Mouse (Mus musculus): ENCODE data around the gene Arrdc4.

Arrdc4 gene

GRCm38 (mm10) chr7:68748761-68749635 lies at the start of gene Arrdc4:
Arrdc4 (minus strand) TSS chr7:68749241.
- DNase-seq: peak; percentile 97 to 99

GRCm38 (mm10) chr7:68795578-68795977 lies 46.5 kb upstream of the Arrdc4 start:
- no peak for DNase-seq

GRCm38 (mm10) chr7:68788711-68789110 lies 39.7 kb upstream of the Arrdc4 start:
- peak; percentile 50 to 59 for DNase-seq

- DNase-seq: no peak
These were observed 22.7 kb upstream of the Arrdc4 start for GRCm38 (mm10) chr7:68771757-68772094.

GRCm38 (mm10) chr7:68770894-68771756 lies 22.1 kb upstream of the Arrdc4 start:
- no peak for DNase-seq

GRCm38 (mm10) chr7:68765926-68766325 lies 16.9 kb upstream of the Arrdc4 start:
- DNase-seq: no peak

GRCm38 (mm10) chr7:68759148-68759724 lies 10.2 kb upstream of the Arrdc4 start:
- DNase-seq: no peak

- DNase-seq: no peak
These were observed 7.7 kb upstream of the Arrdc4 start for GRCm38 (mm10) chr7:68756656-68757204.

- no peak for DNase-seq
These were observed 878 bp upstream of the Arrdc4 start for GRCm38 (mm10) chr7:68749919-68750318.

GRCm38 (mm10) chr7:68748361-68748760 lies 680 bp downstream of the Arrdc4 start:
- peak; percentile 68 to 79 for DNase-seq

GRCm38 (mm10) chr7:68744616-68745015 lies 4.4 kb downstream of the Arrdc4 start:
- DNase-seq: no peak

GRCm38 (mm10) chr7:68744206-68744605 lies 4.8 kb downstream of the Arrdc4 start:
- DNase-seq: no peak

- no peak for DNase-seq
These were observed 8.3 kb downstream of the Arrdc4 start for GRCm38 (mm10) chr7:68740763-68741162.

- DNase-seq: no peak
These were observed 10.2 kb downstream of the Arrdc4 start for GRCm38 (mm10) chr7:68738676-68739399.

- no peak for DNase-seq
These were observed 22.7 kb downstream of the Arrdc4 start for GRCm38 (mm10) chr7:68726380-68726779.

GRCm38 (mm10) chr7:68724711-68725110 lies 24.3 kb downstream of the Arrdc4 start:
- no peak for DNase-seq

GRCm38 (mm10) chr7:68721520-68721919 lies 27.5 kb downstream of the Arrdc4 start:
- DNase-seq: no peak

- no peak for DNase-seq
These were observed 31.1 kb downstream of the Arrdc4 start for GRCm38 (mm10) chr7:68717988-68718387.

GRCm38 (mm10) chr7:68717498-68717897 lies 31.5 kb downstream of the Arrdc4 start:
- DNase-seq: peak; percentile 70 to 80

GRCm38 (mm10) chr7:68716926-68717325 lies 32.1 kb downstream of the Arrdc4 start:
- DNase-seq: peak in 1 of 2 experiments; percentile 13

- no peak for DNase-seq
These were observed 36.1 kb downstream of the Arrdc4 start for GRCm38 (mm10) chr7:68712928-68713327.

- no peak for DNase-seq
These were observed 36.6 kb downstream of the Arrdc4 start for GRCm38 (mm10) chr7:68712425-68712824.

GRCm38 (mm10) chr7:68709319-68709573 lies 39.8 kb downstream of the Arrdc4 start:
- DNase-seq: no peak
